In genomic region chr1:139481146-139481545, GRCm38 (mm10) we compare ENCODE assay signal across 31 mouse cellular contexts. TPM values are rescaled to one million over a fixed set of nuclear protein-coding genes. Genes with fewer than 3 reads are reported as not detected.
DNase-seq lines count a peak whose midpoint lies in the region; ATAC-seq lines count a peak whose summit lies in the region.
"Had no signal": no experiment of that assay in that cellular context is flagged by ENCODE, and none has a peak within 500 bp of the region (broad histone marks: within the 10 kb centered on the region; RNA-seq: fewer than 3 reads in every experiment).

No protein-coding gene starts in this region.

- H3K4me1 ChIP-seq in midbrain, embryonic 14.5 days (ENCODE audit: control insufficient read depth, insufficient read depth, low read length) = no peaks in the 10 kb centered on the region
- no peaks in the 10 kb centered on the region for H3K4me1 ChIP-seq in midbrain, embryonic 10.5 days
- H3K4me1 ChIP-seq: embryonic facial prominence, embryonic 15.5 days; forebrain, embryonic 12.5 days; hindbrain, embryonic 13.5 days; limb, embryonic 15.5 days had no signal

- no peaks in the 10 kb centered on the region for H3K9me3 ChIP-seq in midbrain, embryonic 14.5 days (ENCODE audit: control insufficient read depth, low read length)
- H3K9me3 ChIP-seq in midbrain, embryonic 10.5 days (replicated peaks) = no peaks in the 10 kb centered on the region
- H3K9me3 ChIP-seq: embryonic facial prominence, embryonic 15.5 days; forebrain, embryonic 12.5 days; hindbrain, embryonic 13.5 days; limb, embryonic 15.5 days had no signal

- ATAC-seq in frontal cortex, adult (ENCODE audit: low TSS enrichment) = peak; percentile 81
- ATAC-seq in midbrain, embryonic 14.5 days (ENCODE audit: low FRiP score, low TSS enrichment) = no peak
- ATAC-seq in CD4-positive, CD25-positive, alpha-beta regulatory T cell, adult 4 months = peak; percentile 74
- ATAC-seq in erythroid progenitor cell, adult 5-6 weeks (replicated peaks; ENCODE audit: low FRiP score, poor library complexity, severe bottlenecking) = 0 out of 2 replicates have a peak, but pooled peaks have one; percentile 27
- ATAC-seq: intestine, embryonic 16.5 days; lung, postnatal 0 days had no signal

- DNase-seq in frontal cortex, postnatal 10 days (ENCODE audit: low spot score in 2 of 2) = no peak
- peak; percentile 15 for DNase-seq in midbrain, embryonic 14.5 days
- no peak for DNase-seq in midbrain, embryonic 10.5 days (ENCODE audit: low spot score)
- no peak for DNase-seq in urinary bladder, adult 18-20 months (ENCODE audit: low spot score in 2 of 2)
- no peak for DNase-seq in adipocyte (ENCODE audit: low spot score)
- DNase-seq: adrenal gland, postnatal 14 days; cerebellum, adult 2 months; cerebellum, postnatal 36 days; gastrocnemius, postnatal 36 days; kidney, postnatal 4 days; layer of hippocampus, postnatal 36 days; right cerebral cortex, postnatal 25 days; thymus, adult 18-20 months had no signal

- no peak overlapping the region for H3K4me2 ChIP-seq in midbrain, embryonic 14.5 days (ENCODE audit: low read length)
- H3K4me2 ChIP-seq: embryonic facial prominence, embryonic 15.5 days; forebrain, embryonic 12.5 days; heart, embryonic 11.5 days; hindbrain, embryonic 13.5 days; limb, embryonic 15.5 days had no signal

- no peak overlapping the region for H3K27ac ChIP-seq in midbrain, embryonic 14.5 days (replicated peaks; ENCODE audit: low read depth, low read length)
- no peak overlapping the region for H3K27ac ChIP-seq in midbrain, embryonic 10.5 days (replicated peaks)
- H3K27ac ChIP-seq: embryonic facial prominence, embryonic 15.5 days; forebrain, embryonic 12.5 days; hindbrain, embryonic 13.5 days; limb, embryonic 15.5 days had no signal

- H3K27me3 ChIP-seq in midbrain, embryonic 14.5 days (ENCODE audit: control insufficient read depth, insufficient read depth, low read length) = no peaks in the 10 kb centered on the region
- H3K27me3 ChIP-seq in midbrain, embryonic 10.5 days (ENCODE audit: low read depth, poor library complexity, severe bottlenecking) = no peaks in the 10 kb centered on the region
- H3K27me3 ChIP-seq: embryonic facial prominence, embryonic 15.5 days; forebrain, embryonic 12.5 days; hindbrain, embryonic 13.5 days; limb, embryonic 15.5 days had no signal

- 84% methylated on average over 4 of the region's 4 CpGs for WGBS in midbrain, embryonic 14.5 days
- WGBS in midbrain, embryonic 10.5 days = 90% methylated on average over 4 of the region's 4 CpGs

- H3K4me3 ChIP-seq in midbrain, embryonic 14.5 days (replicated peaks; ENCODE audit: low read depth, low read length) = no peak overlapping the region
- no peak overlapping the region for H3K4me3 ChIP-seq in midbrain, embryonic 10.5 days
- H3K4me3 ChIP-seq: embryonic facial prominence, embryonic 15.5 days; forebrain, embryonic 12.5 days; hindbrain, embryonic 13.5 days; limb, embryonic 15.5 days had no signal

- peaks cover 11% of the 10 kb centered on the region; the same call in 1 of the 2 replicates for H3K36me3 ChIP-seq in midbrain, embryonic 14.5 days (ENCODE audit: control insufficient read depth, insufficient read depth, low read length)
- peaks cover 99% of the 10 kb centered on the region for H3K36me3 ChIP-seq in midbrain, embryonic 10.5 days

- H3K9ac ChIP-seq in midbrain, embryonic 14.5 days (replicated peaks; ENCODE audit: low read length) = no peak overlapping the region
- H3K9ac ChIP-seq: embryonic facial prominence, embryonic 15.5 days; forebrain, embryonic 12.5 days; hindbrain, embryonic 13.5 days; limb, embryonic 15.5 days had no signal

RNA-seq across cellular contexts. Expression of gene F13b, which starts 20.4 kb away (rescaled TPM):
- polyA plus RNA-seq in midbrain, embryonic 14.5 days (2014; fragmentation: Nextera tagmentation; extraction: Ambion mirVana) = not detected in 2 replicates
- not detected in 2 replicates for polyA plus RNA-seq in midbrain, embryonic 10.5 days (2016; fragmentation: Nextera tagmentation; extraction: Ambion mirVana)
- not detected for polyA plus RNA-seq in CD4-positive, CD25-positive, alpha-beta regulatory T cell, adult 4 months (2017; shearing (Covaris generic))
- 2.9 TPM in 1 of 2 replicates, not detected in the other for total RNA-seq in erythroid progenitor cell, adult 5-6 weeks (2015; ENCODE audit: low replicate concordance)
- total RNA-seq in erythroid progenitor cell, adult 5-6 weeks (2017; ENCODE audit: low replicate concordance) = not detected in 2 replicates
- total RNA-seq: gastrocnemius, postnatal 36 days; heart, postnatal 10 days; layer of hippocampus, postnatal 36 days; left cerebral cortex, postnatal 36 days; megakaryocyte, adult 5-6 weeks had no signal
- polyA plus RNA-seq: cerebellum, adult 2 months; embryonic facial prominence, embryonic 15.5 days; forebrain, embryonic 12.5 days; heart, embryonic 11.5 days; hindbrain, embryonic 13.5 days; kidney, embryonic 14.5 days; neural tube, embryonic 14.5 days; spleen, adult 2 months; stomach, embryonic 14.5 days; urinary bladder, adult 2 months had no signal

RNA-seq across cellular contexts. Expression of gene Aspm, which starts 26.6 kb away (rescaled TPM):
- 2.6 and 6.1 TPM in 2 replicates for polyA plus RNA-seq in midbrain, embryonic 14.5 days (2014; fragmentation: Nextera tagmentation; extraction: Ambion mirVana)
- 21.4 and 23.1 TPM in 2 replicates for polyA plus RNA-seq in midbrain, embryonic 10.5 days (2016; fragmentation: Nextera tagmentation; extraction: Ambion mirVana)
- polyA plus RNA-seq in CD4-positive, CD25-positive, alpha-beta regulatory T cell, adult 4 months (2017; shearing (Covaris generic)) = 1 to 10 TPM in 1 of 2 experiments, under 1 TPM in 1; 0.56 to 2.0 TPM
- total RNA-seq in erythroid progenitor cell, adult 5-6 weeks (2015; ENCODE audit: low replicate concordance) = 212 and 227 TPM in 2 replicates
- 266 and 287 TPM in 2 replicates for total RNA-seq in erythroid progenitor cell, adult 5-6 weeks (2017; ENCODE audit: low replicate concordance)

RNA-seq across cellular contexts. Expression of gene Zbtb41, which starts 59.1 kb away (rescaled TPM):
- 27.2 and 35.9 TPM in 2 replicates for polyA plus RNA-seq in midbrain, embryonic 14.5 days (2014; fragmentation: Nextera tagmentation; extraction: Ambion mirVana)
- 10.6 and 13.6 TPM in 2 replicates for polyA plus RNA-seq in midbrain, embryonic 10.5 days (2016; fragmentation: Nextera tagmentation; extraction: Ambion mirVana)
- polyA plus RNA-seq in CD4-positive, CD25-positive, alpha-beta regulatory T cell, adult 4 months (2017; shearing (Covaris generic)) = 1 to 10 TPM; 3.4 to 3.7 TPM
- total RNA-seq in erythroid progenitor cell, adult 5-6 weeks (2015; ENCODE audit: low replicate concordance) = 6.5 and 7.1 TPM in 2 replicates
- 5.8 and 7.3 TPM in 2 replicates for total RNA-seq in erythroid progenitor cell, adult 5-6 weeks (2017; ENCODE audit: low replicate concordance)
